Mouse (Mus musculus) ovary, adult 18-20 months (tissue): ENCODE data around the gene Gm266.
A peak's percentile ranks its signal among the peaks of the same experiment; 100 is the strongest.

Experiments
- DNase-seq: peaks from one replicate; pipeline ENCODE4 v3.0.0; 2022; ENCODE audit warnings: low spot score, mixed read lengths

Gm266 gene

DNA sequence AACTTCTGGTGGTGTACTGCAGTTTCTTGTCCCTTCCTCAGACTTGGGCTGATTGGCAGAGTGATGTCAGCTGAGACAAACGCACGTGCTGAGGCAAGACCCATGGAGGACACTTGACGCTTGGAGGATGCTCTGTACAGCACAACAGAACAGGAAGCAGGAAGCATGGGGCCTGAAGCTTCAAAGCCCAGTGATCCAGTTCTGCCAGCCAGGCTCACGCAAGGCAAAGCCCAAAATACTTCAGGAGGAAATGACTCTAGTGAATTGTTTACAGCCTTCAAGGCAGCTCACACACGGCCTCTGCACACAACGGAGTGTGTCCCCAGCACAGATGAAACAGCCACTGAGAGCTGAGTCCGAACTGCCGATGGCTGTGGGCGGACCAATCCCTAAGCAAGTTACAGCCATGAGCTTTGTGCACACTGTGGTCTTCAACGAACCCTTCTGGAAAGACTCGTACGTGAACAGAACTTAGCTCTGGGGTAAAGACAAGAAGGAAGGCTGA is 17.5 kb upstream of the Gm266 start:
- no peak for DNase-seq

DNA sequence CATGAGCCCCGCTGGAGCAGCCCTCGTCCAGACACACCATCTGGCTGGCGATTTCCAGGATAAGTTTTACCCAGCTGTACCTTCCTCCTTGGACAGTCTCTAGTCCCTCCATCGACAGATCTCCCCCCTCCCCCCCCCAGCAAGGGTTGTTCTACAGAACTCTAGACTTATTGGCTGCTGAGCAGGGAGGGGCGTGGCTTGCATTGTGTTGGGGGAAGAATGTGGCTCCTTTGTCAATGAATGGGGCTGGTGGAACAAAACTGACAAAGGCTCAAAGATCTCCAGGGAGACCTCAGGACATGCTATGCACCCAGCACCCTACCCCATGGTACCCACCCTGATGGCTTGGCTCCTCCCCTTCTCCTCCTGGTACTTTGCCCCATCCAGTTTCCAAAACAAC is 15.1 kb upstream of the Gm266 start:
- no peak for DNase-seq

DNA sequence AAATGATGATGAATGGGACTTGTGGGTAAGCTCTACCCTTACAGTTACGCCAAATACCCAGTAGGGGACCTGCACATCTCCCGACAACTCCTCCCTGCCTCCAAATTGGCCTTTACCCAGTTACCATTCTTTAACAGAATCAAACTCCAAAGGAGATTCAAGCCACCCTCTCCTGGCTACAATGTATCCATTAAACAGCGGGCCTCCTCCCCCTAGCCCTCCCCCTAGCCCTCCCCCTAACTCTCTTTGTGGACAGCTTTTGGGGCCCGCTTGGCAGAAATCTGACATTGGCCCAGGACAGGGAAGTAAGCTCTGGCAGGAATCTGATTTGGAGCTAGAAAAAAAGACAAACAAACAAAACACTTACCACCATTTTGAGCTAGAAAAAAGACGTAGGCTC is 14.0 kb upstream of the Gm266 start:
- DNase-seq, result no peak

DNA sequence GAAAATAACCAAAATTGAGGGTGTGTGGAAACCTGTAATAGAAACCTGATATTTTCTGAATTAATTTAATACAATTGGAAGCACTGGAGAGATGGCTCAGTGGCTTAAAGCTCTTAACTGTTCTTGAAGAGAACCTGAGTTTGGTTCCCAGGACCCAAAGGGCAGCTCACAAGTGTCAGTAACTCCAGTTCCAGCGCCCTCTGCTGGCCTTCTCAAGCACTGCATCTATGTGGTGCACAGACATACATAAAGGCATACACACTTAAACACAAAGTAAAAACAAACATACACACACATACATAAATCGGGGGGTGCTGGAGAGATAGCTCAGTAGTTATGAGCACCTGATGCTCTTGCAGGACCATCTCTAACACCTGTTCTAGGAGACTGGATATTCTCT is 11.5 kb upstream of the Gm266 start:
- no peak for DNase-seq

DNA sequence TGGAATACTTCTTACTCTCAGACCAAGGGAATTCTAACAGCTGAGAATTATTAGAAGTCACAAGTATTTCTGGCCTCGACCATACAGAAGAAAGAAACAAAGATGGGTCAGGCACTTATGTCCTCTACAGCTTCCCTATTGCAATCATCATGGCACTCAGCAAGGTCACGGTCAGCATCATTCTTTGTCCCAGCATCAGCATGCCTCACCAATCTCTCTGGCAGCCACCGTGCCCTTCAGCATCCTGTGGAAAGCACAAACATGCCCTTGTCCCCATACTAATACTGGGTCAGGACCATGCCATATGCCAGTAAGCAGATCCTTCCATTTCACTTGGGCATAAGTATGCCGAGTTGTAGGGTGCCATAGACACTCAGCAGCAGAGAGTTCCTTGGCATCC is 9.3 kb upstream of the Gm266 start:
- no peak for DNase-seq

DNA sequence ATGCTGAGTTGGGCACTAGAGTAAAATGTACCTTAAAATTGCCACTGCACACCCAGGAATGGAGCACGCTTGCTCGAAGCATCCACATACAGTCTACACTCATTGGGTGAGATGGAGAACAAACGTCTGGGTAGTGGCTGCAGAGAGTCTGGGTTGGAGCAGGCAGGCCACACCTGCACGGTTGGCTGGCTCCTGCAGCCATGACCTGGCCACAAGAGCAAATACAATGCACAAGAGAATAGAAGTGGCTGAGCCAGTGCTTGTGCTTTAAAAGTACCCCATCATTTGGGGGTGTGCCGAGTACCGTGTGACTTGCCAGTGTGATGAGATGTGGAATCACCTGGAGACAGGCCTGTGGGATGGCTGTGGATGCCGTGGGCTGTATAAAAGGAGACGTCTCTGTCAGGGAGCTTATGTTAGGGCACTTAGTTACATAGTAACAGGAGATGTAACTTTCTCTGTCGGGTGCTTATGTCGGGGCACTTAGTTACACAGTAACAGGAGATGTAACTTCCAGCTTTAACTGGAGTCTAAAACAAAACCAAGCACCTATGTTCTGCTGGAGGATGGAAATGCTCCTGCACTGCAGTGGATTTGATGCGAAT is 3.7 kb upstream of the Gm266 start:
- DNase-seq, result no peak

DNA sequence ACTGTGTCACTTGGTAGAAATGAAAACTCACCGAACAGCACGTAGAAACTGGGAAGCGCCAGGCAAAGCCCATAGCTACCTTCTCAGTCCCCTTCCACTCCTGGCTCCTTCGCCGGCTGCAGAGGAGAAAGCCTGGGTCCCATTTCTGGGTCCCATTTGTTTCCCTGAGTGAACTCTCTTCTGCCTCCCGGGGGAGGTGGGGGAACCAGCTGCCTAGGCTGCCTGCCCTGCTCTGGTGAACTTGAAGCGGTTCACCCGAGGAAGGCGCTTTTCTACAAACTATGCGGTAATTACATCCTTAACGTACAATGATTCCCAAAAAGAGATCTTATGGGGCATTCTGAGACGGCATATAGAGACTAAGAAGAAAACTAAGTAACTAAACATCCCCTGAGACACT is 832 bp upstream of the Gm266 start:
- DNase-seq, result no peak

DNA sequence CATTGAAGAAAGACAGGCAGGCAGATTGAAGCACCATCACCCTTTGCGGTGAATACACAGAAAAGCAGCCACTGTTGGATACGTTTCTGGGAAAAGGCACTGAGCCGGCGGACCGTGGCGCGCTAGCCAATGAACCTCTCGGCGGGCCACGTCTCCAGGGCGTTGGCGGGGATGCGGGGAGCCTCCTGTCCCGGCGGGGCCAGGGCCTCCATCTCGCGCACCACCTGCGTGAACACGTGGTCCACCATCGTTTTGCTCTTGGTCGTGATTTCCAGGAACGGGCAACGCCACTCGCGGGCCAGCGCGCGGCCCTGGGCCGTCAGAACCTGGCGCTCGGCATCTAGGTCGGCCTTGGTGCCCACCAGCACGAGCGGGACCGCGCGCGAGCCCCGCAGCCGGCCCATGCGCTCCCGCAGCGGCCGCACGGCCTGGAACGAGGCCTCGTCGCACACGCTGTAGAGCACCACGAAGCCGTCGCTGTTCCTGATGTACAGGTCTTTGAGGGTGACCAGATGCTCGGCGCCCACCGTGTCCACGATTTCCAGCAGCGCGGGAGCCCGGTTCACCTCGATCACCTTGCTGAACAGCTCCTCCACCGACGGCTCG is 474 bp downstream of the Gm266 start:
- DNase-seq, result no peak

DNA sequence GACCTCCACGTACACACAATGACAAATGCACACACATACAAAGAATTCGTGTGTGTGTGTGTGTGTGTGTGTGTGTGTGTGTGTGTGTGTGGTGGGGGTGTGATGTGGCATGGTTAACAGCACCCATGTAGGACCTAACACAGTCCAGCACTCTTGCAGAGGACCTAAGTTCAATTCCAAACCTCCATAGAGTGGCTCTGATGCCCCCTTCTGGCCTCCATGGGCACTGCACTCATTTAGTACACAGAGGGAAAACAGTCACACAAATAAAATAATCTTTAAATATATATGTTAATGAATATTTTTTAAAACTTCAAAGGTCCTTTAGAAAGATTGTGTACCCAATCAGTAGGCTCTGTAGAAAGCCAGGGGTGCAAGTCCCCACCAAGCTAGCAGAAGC is 5.7 kb downstream of the Gm266 start:
- no peak for DNase-seq

DNA sequence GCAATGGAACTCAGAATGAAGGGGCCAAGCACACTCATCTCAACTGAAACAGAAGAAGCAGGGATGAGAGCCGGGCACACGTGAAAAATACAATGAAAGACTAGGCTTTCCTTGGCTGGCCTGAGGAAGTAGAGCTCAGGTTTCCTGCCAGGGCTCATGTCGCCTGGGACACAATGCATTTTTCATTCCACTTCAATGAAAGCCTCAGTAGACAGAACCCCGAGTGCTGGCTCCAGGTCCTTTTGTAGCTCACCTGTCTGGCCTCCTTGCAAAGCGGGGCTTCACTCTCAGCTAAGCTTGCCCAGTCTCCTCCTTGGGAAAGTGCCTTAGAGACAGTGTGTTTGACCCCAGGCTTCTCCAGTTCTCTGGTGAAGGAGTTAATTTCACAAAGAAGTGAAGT is 6.7 kb downstream of the Gm266 start:
- DNase-seq, result no peak

DNA sequence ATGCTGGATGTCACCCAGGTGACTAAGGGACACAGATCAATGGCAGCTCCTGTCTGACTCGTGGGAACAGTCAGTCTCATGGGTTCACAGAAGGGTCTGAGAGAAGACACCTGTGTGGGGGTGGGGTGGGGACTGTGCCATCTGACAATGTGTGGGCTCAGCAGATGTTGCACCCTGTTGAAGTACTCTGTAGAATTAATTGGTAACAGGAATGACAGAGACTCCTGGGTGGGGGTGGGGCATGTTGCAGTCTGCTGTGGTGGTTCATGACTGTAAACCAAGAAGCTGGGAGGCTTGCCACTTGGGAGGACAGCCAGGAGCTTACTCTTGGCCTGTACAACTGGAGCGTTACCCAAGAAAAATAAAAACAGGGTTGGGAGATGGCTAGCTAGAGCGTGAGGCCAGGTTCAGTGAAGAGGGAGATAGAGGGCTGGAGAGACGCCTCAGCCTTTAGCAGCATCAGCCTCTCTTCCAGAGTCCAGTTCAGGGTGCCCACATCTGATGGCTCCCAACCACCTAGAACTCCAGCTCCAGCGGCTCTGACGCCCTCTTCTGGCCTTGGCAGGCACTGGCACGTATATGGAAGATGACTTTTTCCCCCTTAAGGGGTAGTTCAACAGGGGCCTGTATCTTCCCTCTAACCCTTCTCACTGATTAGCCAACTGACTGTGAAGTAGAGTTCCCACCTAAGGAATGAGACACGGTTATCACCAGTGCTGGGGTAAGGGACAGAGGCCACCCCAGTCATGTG is 10.6 kb downstream of the Gm266 start:
- peak; percentile 65 for DNase-seq

DNA sequence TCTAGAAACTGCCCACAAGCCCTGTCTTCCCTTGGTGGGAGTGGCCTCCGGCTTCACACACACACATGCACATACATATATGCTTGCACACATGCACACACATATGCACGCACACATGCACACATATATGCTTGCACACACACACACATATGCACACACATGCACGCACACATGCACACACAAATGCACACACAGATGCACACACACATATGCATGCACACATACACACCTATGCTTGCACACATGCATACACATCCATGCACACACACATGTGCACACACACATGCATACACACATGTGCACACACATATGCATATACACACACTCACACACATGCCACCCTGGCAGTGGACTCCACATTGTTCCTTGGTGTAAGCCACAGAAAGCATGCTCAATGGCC is 11.2 kb downstream of the Gm266 start:
- DNase-seq, result no peak

DNA sequence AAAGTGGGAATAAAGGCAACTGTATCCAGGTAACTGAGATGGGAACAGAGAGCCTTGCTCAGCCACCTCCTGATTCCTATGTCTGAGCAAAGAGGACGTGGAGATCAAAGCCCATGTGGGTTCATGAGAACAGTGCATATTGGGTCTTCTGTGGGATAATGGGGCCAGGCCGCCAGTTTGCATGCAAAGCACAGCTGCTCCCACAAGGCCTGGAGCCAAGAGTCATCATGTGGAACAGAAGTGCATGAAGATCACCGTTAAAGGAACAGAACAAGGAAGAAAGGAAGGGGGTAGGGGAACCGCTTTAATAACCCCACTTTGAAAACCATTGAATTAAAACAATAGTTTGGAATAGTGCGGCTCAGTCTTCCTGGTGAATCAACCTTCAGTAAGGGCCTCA is 12.7 kb downstream of the Gm266 start:
- DNase-seq, result no peak

DNA sequence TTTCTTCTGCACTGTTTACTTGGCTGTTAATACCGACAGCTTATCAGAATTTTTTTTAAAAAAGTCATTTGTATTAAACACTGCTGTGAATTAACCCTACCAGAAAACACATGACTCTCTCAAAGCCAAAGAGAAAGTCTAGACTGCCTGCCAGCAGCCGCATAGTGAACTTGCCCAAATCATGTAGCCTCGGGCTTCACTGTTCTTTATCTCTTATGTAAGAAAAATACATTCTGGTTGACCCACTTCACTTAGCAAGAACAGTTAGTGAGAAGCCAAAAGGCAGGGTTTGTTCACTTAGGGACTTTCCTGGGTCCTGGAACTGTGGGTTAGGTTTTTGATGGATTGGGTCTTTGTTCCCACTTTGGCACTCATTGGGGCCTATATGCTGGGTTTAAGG is 13.9 kb downstream of the Gm266 start:
- no peak for DNase-seq

DNA sequence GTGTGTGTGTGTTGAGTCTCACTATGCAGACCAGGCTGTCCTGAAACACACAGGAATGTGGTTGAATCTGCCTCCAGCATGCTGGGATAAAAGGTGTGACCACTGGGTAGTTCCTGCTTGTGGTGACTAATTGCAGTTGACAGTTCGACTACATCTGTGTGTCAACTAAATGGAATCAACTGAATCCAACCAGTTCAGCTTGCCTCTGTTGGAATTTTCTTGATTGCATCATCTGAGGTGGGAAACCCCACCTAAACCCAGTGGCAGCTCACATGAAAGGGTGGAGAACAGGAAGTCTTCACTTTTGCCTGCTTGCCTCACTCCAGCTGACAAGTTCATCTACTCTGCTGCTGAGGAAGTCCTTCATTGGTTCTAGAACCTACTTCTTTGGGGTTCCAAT is 14.5 kb downstream of the Gm266 start:
- no peak for DNase-seq

DNA sequence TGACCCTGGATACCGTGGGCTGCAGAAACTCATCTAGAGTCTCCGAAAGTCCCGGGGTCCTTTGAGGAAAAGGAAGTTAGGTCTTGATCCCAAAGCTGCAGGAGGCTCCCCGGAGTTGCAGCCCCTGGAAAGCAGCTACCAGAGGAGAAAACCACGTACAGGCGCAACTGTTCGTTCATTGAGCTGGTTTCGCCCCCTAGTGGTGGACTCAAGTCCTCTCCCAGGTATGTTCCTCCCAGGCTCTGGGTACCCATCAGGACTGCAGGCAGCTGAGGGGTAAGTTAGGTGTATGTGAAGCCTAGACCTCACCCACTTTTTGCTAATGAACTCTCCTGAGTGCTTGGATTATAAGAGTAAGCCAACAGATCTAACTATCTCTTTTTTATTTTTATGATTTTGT is 16.1 kb downstream of the Gm266 start:
- peak; percentile 44 for DNase-seq

DNA sequence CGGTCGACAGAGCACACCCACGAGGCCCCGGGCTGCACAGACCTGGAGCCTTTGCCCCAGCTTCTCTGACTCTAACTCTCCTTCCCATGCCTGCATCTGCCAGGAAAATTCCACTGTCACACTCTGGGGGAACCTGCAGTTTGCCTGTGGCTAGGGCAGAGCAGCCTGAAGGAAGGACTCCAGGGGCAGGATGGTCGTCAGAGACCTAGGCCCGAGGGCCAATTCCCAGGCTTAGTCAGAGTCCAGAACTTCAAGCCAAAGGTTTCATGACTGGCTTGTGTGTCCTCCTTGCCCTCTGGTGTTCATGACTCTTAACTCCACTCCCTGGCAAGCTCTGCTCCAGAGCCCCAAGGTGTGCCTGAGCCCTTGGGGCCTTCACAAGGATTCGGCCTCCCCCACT is 17.4 kb downstream of the Gm266 start:
- DNase-seq, result no peak

DNA sequence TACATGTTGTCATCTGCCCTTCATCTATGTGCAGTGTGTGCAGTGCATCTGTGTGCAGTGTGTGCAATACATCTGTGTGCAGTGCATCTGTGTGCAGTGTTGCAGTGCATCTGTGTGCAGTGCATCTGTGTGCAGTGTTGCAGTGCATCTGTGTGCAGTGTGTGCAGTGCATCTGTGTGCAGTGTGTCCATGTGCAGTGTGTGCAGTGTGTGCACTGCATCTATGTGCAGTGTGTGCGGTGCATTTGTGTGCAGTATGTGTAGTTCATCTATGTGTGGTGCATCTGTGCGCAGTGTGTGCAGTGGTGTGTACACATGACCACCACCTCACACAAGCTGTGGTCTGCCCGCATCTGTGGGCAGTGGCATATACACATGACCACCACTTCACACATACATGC is 19.3 kb downstream of the Gm266 start:
- DNase-seq, result no peak

DNA sequence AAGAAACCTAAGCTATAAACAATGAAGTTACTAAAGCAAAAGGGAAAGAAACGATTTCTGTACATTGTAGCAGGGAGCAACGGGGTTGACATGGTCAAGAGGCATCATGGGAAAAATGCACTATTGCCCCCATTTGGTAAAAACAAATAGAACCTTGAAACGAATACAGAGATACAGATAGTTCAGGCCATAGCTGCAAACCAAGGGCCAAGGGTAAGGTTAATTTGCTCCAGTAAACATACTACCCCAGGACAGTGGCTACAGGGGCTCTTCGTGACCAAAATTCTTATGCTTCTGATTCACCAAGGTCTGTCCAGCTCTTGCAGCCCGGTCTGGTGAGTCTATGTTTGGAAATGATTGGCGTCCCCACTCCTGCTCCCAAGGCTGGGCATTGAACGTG is 22.1 kb downstream of the Gm266 start:
- no peak for DNase-seq

DNA sequence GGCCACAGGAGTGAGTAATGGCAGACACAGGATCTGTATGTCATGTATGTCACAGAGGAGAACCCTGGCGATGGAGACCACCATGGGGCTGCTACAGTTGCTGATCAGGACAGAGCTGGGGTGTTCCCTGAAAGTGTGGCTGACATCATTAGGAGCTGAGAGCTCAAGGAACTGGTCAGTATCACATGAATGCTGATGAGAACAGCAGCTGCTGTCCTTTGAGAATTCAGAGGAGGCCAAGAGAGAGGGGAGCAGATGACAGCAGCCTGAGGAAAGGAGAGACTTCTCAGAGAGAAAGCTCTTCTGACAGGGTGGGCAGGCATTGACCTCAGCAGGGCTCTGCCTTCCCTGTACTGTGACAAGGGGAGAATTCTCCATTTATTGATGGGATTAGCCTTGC is 27.9 kb downstream of the Gm266 start:
- DNase-seq, result no peak

DNA sequence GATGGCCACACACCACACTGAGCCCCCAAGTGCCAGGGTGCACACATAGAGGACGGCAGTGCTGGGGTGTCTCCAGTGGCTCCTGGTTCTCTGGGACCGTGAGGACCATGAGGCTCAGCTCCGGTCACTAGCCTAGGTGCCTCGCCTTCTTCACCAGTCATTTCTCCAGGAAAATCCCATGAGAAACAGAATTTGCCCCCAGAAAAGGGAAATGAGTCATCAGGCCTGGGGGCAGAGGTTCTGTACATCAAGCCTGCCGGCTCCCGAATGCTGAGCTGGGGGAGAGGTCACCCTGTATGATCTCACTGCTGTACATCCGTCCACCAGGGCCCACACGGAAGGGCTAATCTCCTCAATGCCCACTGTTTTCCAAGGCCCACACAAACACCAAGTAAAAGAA is 29.8 kb downstream of the Gm266 start:
- no peak for DNase-seq

DNA sequence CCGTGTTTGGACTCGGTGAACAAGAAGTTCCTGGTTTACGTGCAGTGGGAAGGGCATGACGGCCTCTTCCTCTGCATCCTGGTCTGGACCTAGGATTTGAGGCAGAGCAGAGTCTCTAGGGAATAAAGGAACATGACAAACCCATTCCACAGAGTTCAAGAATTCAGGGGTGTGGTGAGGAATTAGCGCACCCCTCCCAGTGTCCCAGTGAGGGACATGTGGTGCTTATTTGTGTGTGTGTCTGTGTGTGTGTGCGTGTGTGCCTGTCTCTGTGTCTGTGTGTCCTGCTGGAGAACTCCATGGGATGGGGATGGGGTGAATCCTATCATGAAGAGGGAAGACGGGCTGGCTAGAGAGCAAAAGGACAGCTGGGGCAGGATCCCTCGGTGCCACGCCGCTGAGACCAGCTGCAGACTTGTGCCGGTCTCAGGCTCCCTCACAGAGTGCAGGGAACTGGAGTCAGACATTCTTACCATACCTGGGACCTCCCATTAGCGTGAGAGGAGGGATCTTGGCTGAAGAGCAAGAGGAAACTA is 30.2 kb downstream of the Gm266 start:
- no peak for DNase-seq

DNA sequence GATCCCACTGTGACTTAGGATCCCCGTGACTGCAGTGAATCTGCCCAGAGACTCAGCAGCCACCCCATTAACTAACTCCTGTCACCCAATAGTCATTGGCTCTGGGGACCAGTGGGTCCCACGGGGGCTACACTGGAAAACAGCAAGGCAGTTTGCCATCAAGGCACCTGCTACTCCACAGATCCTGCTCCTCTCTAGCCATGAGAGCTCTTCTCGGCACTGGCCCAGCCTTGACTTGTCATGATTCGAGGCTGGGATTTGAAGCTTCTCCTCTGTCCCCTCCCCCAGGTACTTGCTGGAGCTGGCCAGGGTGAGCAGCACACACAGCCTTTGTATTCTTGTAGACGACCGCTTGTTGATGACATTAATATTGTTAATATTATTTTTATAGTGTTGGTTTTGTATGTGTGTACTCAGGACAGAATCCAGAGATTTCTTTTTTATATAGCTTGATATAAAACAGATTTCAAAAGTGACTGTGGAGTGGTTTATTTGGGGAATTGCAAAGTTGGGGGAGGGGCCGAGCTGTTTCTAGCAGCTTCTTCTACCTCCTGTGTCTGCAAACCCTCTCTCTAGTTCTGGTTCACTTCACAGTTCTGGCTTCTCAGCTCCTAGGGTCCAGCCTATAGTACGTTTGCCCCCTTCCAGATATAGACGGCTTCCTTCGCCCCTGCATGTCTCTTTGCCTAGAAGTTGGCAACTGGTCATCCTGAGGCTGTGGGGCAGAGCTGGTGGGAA is 30.9 kb downstream of the Gm266 start:
- no peak for DNase-seq
